In the genomic region with DNA sequence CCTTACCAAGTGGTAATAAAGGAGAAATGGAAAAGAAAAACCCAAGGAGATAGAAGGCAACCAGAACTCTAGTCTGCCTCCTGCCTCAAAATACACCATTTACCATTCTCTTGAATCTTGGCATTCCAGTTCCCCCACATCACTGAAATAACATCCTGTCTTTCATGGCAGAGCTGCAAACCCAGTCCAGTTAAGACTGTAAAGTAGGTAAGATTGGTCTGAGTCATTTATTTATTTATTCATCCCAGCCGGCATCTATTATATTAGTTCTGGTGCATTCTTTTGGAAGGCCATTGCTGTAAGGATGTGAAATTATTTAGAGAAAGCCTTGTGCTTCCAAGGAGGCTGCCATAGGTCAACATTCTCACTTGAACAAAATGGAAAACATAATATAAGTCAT, we compare ENCODE assay signal across 27 mouse cellular contexts.
"Had no signal": no experiment of that assay in that cellular context is flagged by ENCODE, and none has a peak within 500 bp of the region (broad histone marks: within the 10 kb centered on the region; RNA-seq: fewer than 3 reads in every experiment).

No protein-coding gene starts in this region.

- H3K4me1 ChIP-seq: limb, embryonic 10.5 days; limb, embryonic 12.5 days; limb, embryonic 13.5 days; limb, embryonic 15.5 days; liver, embryonic 12.5 days; liver, embryonic 13.5 days; liver, embryonic 15.5 days; lung, embryonic 15.5 days; megakaryocyte, embryonic 14.5 days; midbrain, embryonic 10.5 days; midbrain, embryonic 13.5 days; midbrain, embryonic 15.5 days had no signal

- H3K27ac ChIP-seq: limb, embryonic 10.5 days; limb, embryonic 12.5 days; limb, embryonic 13.5 days; limb, embryonic 15.5 days; liver, embryonic 12.5 days; liver, embryonic 13.5 days; liver, embryonic 14.5 days; liver, embryonic 15.5 days; lung, embryonic 15.5 days; macrophage; midbrain, embryonic 10.5 days; midbrain, embryonic 12.5 days; midbrain, embryonic 13.5 days; midbrain, embryonic 15.5 days had no signal

- DNase-seq: left cerebral cortex, postnatal 4 days; liver; liver, embryonic 13.5 days; liver, postnatal 0 days; lung, adult 18-20 months; lung, adult 2 months; lung, embryonic 14.5 days; lung, postnatal 10 days; lung, postnatal 14 days; lung, postnatal 36 days; lung, postnatal 4 days; midbrain, embryonic 14.5 days had no signal

- H3K4me3 ChIP-seq: limb, embryonic 10.5 days; limb, embryonic 12.5 days; limb, embryonic 13.5 days; limb, embryonic 15.5 days; liver, embryonic 12.5 days; liver, embryonic 13.5 days; liver, embryonic 15.5 days; lung, embryonic 15.5 days; megakaryocyte, embryonic 14.5 days; midbrain, embryonic 10.5 days; midbrain, embryonic 12.5 days; midbrain, embryonic 13.5 days; midbrain, embryonic 15.5 days; myocyte had no signal
